ENCODE assay signal across 16 mouse cellular contexts in genomic region chr8:111824334-111824733, GRCm38 (mm10). TPM values are rescaled to one million over a fixed set of nuclear protein-coding genes. Genes with fewer than 3 reads are reported as not detected.
DNase-seq lines count a peak whose midpoint lies in the region; ATAC-seq and TF ChIP-seq lines count a peak whose summit lies in the region.
"Had no signal": no experiment of that assay in that cellular context is flagged by ENCODE, and none has a peak within 500 bp of the region (broad histone marks: within the 10 kb centered on the region; RNA-seq: fewer than 3 reads in every experiment).

No protein-coding gene starts in this region.

- no peak overlapping the region for H3K9ac ChIP-seq in heart, adult 2 months (ENCODE audit: low read depth, low read length)
- H3K9ac ChIP-seq in liver, embryonic 14.5 days (replicated peaks), result no peak overlapping the region
- H3K9ac ChIP-seq in liver, embryonic 12.5 days, result no peak overlapping the region
- H3K9ac ChIP-seq: heart, embryonic 15.5 days; kidney, embryonic 15.5 days; limb, embryonic 15.5 days; midbrain, embryonic 12.5 days had no signal

- TF ChIP-seq EP300 in heart, adult 2 months (IDR thresholded peaks at IDR 0.05; ENCODE audit: insufficient read depth, low read depth, low read length), result no peak
- no peak for TF ChIP-seq EP300 in liver, embryonic 14.5 days (IDR thresholded peaks at IDR 0.05; ENCODE audit: low read depth)

- H3K4me3 ChIP-seq in heart, adult 2 months, result no peak overlapping the region
- H3K4me3 ChIP-seq in liver, embryonic 14.5 days (ENCODE audit: insufficient read depth in 1 of 2, low read depth in 2 of 2, low read length in 2 of 2), result no peak overlapping the region
- no peak overlapping the region for H3K4me3 ChIP-seq in liver, embryonic 12.5 days
- no peak overlapping the region for H3K4me3 ChIP-seq in E14TG2a.4 (replicated peaks; ENCODE audit: low read length)
- H3K4me3 ChIP-seq in embryonic facial prominence, embryonic 10.5 days, result no peak overlapping the region
- H3K4me3 ChIP-seq: heart, embryonic 15.5 days; kidney, embryonic 15.5 days; limb, embryonic 15.5 days; midbrain, embryonic 12.5 days had no signal

- TF ChIP-seq CTCF in heart, adult 2 months (IDR thresholded peaks at IDR 0.05), result peak; percentile 67
- peak; percentile 53 for TF ChIP-seq CTCF in liver, embryonic 14.5 days (IDR thresholded peaks at IDR 0.05; ENCODE audit: low read depth)
- TF ChIP-seq CTCF in E14TG2a.4 (conservative IDR thresholded peaks at IDR 0.05; ENCODE audit: low read length), result peak; percentile 63
- TF ChIP-seq CTCF in brain, embryonic 14.5 days (IDR thresholded peaks at IDR 0.05; ENCODE audit: borderline replicate concordance, extremely low read depth, insufficient read depth, insufficient read length), result peak; percentile 22; the same call in 1 of the 2 replicates

- intact Hi-C loops in heart, adult 2 months (cut with DNase I), result loop anchor here (2.0 to 5.0 kb wide), 2 partner anchors 37 to 112 kb away; no protein-coding TSS in a partner anchor
- intact Hi-C loops in heart, postnatal 36 days (cut with DNase I), result loop anchor here (2.0 to 5.0 kb wide), 2 partner anchors 37 to 146 kb away; no protein-coding TSS in a partner anchor

- H3K4me1 ChIP-seq in heart, adult 2 months (ENCODE audit: control insufficient read depth, insufficient read depth, low read length), result peaks cover 15% of the 10 kb centered on the region
- no peaks in the 10 kb centered on the region for H3K4me1 ChIP-seq in liver, embryonic 14.5 days (replicated peaks; ENCODE audit: control insufficient read depth in 2 of 2, insufficient read depth in 2 of 2, low read length in 1 of 2)
- H3K4me1 ChIP-seq in liver, embryonic 12.5 days, result no peaks in the 10 kb centered on the region
- peaks cover 31% of the 10 kb centered on the region for H3K4me1 ChIP-seq in E14TG2a.4 (replicated peaks; ENCODE audit: low read depth, low read length)
- H3K4me1 ChIP-seq in embryonic facial prominence, embryonic 10.5 days, result no peaks in the 10 kb centered on the region
- H3K4me1 ChIP-seq: kidney, embryonic 15.5 days; limb, embryonic 15.5 days; midbrain, embryonic 12.5 days had no signal

- H3K79me2 ChIP-seq in heart, adult 2 months (replicated peaks; ENCODE audit: control insufficient read depth, insufficient read depth, low read length), result no peaks in the 10 kb centered on the region; the same call in 1 of the 2 replicates

- no peak overlapping the region for H3K4me2 ChIP-seq in liver, embryonic 14.5 days (ENCODE audit: low read depth)
- H3K4me2 ChIP-seq in liver, embryonic 12.5 days, result no peak overlapping the region
- H3K4me2 ChIP-seq: heart, embryonic 15.5 days; kidney, embryonic 15.5 days; limb, embryonic 15.5 days; midbrain, embryonic 12.5 days had no signal

- TF ChIP-seq POLR2A in heart, adult 2 months (IDR thresholded peaks at IDR 0.05; ENCODE audit: insufficient read depth, low read depth, low read length), result no peak
- no peak for TF ChIP-seq POLR2A in brain, embryonic 14.5 days (IDR thresholded peaks at IDR 0.05; ENCODE audit: borderline replicate concordance, extremely low read depth, insufficient read depth, insufficient read length, poor library complexity, severe bottlenecking)

- no peak for ATAC-seq in liver, embryonic 14.5 days (ENCODE audit: insufficient read depth)
- no peak for ATAC-seq in liver, embryonic 12.5 days
- ATAC-seq: hindbrain, embryonic 16.5 days had no signal

- DNase-seq in heart, adult 2 months, result no peak
- DNase-seq in heart, postnatal 36 days, result no peak
- no peak for DNase-seq in liver, embryonic 14.5 days (ENCODE audit: low read depth in 3 of 3, low spot score in 3 of 3)
- no peak for DNase-seq in brain, embryonic 14.5 days (ENCODE audit: low read depth)
- DNase-seq in embryonic facial prominence, embryonic 10.5 days (ENCODE audit: low spot score), result no peak
- no peak for DNase-seq in spleen, postnatal 10 days (ENCODE audit: low spot score in 2 of 2)
- DNase-seq: adrenal gland, postnatal 10 days; cerebellum, adult 2 months; lung, postnatal 36 days had no signal

- no peaks in the 10 kb centered on the region for H3K27me3 ChIP-seq in heart, adult 2 months (ENCODE audit: control insufficient read depth, insufficient read depth, low read length)
- H3K27me3 ChIP-seq in liver, embryonic 14.5 days (ENCODE audit: control insufficient read depth, insufficient read depth, low read length), result no peaks in the 10 kb centered on the region
- peaks cover 9% of the 10 kb centered on the region for H3K27me3 ChIP-seq in liver, embryonic 12.5 days (replicated peaks)
- no peaks in the 10 kb centered on the region for H3K27me3 ChIP-seq in E14TG2a.4 (ENCODE audit: insufficient read depth, low read length)
- H3K27me3 ChIP-seq in embryonic facial prominence, embryonic 10.5 days (replicated peaks; ENCODE audit: low read depth, poor library complexity, severe bottlenecking), result no peaks in the 10 kb centered on the region
- H3K27me3 ChIP-seq: heart, embryonic 15.5 days; kidney, embryonic 15.5 days; limb, embryonic 15.5 days; midbrain, embryonic 12.5 days had no signal

- 93% methylated on average over 5 of the region's 5 CpGs for WGBS in heart, adult 2 months
- 76% methylated on average over 5 of the region's 5 CpGs for WGBS in liver, embryonic 14.5 days (ENCODE audit: insufficient replicate concordance)
- 82% methylated on average over 5 of the region's 5 CpGs for WGBS in liver, embryonic 12.5 days (ENCODE audit: insufficient replicate concordance)
- 94% methylated on average over 5 of the region's 5 CpGs for WGBS in embryonic facial prominence, embryonic 10.5 days

- H3K9me3 ChIP-seq in liver, embryonic 14.5 days (ENCODE audit: control insufficient read depth, low read length), result no peaks in the 10 kb centered on the region
- no peaks in the 10 kb centered on the region for H3K9me3 ChIP-seq in liver, embryonic 12.5 days (replicated peaks)
- H3K9me3 ChIP-seq in E14TG2a.4 (ENCODE audit: low read length), result no peaks in the 10 kb centered on the region
- H3K9me3 ChIP-seq in embryonic facial prominence, embryonic 10.5 days, result no peaks in the 10 kb centered on the region
- H3K9me3 ChIP-seq: heart, embryonic 15.5 days; kidney, embryonic 15.5 days; limb, embryonic 15.5 days; midbrain, embryonic 12.5 days had no signal

- no peak overlapping the region for H3K27ac ChIP-seq in heart, adult 2 months
- H3K27ac ChIP-seq in liver, embryonic 14.5 days, result no peak overlapping the region
- no peak overlapping the region for H3K27ac ChIP-seq in liver, embryonic 12.5 days
- no peak overlapping the region for H3K27ac ChIP-seq in embryonic facial prominence, embryonic 10.5 days (replicated peaks)
- H3K27ac ChIP-seq: heart, embryonic 15.5 days; kidney, embryonic 15.5 days; limb, embryonic 15.5 days; midbrain, embryonic 12.5 days had no signal

- peaks cover 21% of the 10 kb centered on the region for H3K36me3 ChIP-seq in heart, adult 2 months (ENCODE audit: control insufficient read depth, insufficient read depth, low read length)
- peaks cover 9% of the 10 kb centered on the region for H3K36me3 ChIP-seq in liver, embryonic 14.5 days (replicated peaks; ENCODE audit: control insufficient read depth, insufficient read depth, low read depth)
- H3K36me3 ChIP-seq in liver, embryonic 12.5 days, result peaks cover 86% of the 10 kb centered on the region
- peaks cover 90% of the 10 kb centered on the region for H3K36me3 ChIP-seq in E14TG2a.4 (ENCODE audit: insufficient read depth, low read length)
- peaks cover 90% of the 10 kb centered on the region for H3K36me3 ChIP-seq in embryonic facial prominence, embryonic 10.5 days (replicated peaks)

RNA-seq across cellular contexts. Expression of gene Cfdp1, which starts 29.8 kb away (rescaled TPM):
- total RNA-seq in heart, adult 2 months (2021), result 10 to 100 TPM; 32.7 to 34.4 TPM
- 5.6 and 11.6 TPM in 2 replicates for polyA plus RNA-seq in heart, adult 2 months (2012; rRNA removed)
- 10 to 100 TPM; 33.4 to 35.2 TPM for total RNA-seq in heart, postnatal 36 days (2021)
- 13.2 and 46.8 TPM in 2 replicates for polyA plus RNA-seq in liver, embryonic 14.5 days (2012; rRNA removed)
- polyA plus RNA-seq in liver, embryonic 14.5 days (2014; fragmentation: Nextera tagmentation; extraction: Ambion mirVana), result 82.8 and 93.3 TPM in 2 replicates
- polyA plus RNA-seq in liver, embryonic 12.5 days (2016; fragmentation: Nextera tagmentation; extraction: Ambion mirVana), result 128 and 132 TPM in 2 replicates
- 65.0 and 97.6 TPM in 2 replicates for polyA plus RNA-seq in brain, embryonic 14.5 days (2012; rRNA removed)
- polyA plus RNA-seq in embryonic facial prominence, embryonic 10.5 days (2016; fragmentation: Nextera tagmentation; extraction: Ambion mirVana), result 225 and 237 TPM in 2 replicates

RNA-seq across cellular contexts. Expression of gene Tmem170, which starts 52.2 kb away (rescaled TPM):
- total RNA-seq in heart, adult 2 months (2021), result 1 to 10 TPM; 2.7 to 2.9 TPM
- 2.1 and 2.9 TPM in 2 replicates for polyA plus RNA-seq in heart, adult 2 months (2012; rRNA removed)
- total RNA-seq in heart, postnatal 36 days (2021), result 1 to 10 TPM; 3.0 to 3.2 TPM
- polyA plus RNA-seq in liver, embryonic 14.5 days (2012; rRNA removed), result 1.9 and 2.3 TPM in 2 replicates
- polyA plus RNA-seq in liver, embryonic 14.5 days (2014; fragmentation: Nextera tagmentation; extraction: Ambion mirVana), result 1.8 and 2.1 TPM in 2 replicates
- 5.6 and 6.0 TPM in 2 replicates for polyA plus RNA-seq in liver, embryonic 12.5 days (2016; fragmentation: Nextera tagmentation; extraction: Ambion mirVana)
- 3.8 and 4.1 TPM in 2 replicates for polyA plus RNA-seq in brain, embryonic 14.5 days (2012; rRNA removed)
- polyA plus RNA-seq in embryonic facial prominence, embryonic 10.5 days (2016; fragmentation: Nextera tagmentation; extraction: Ambion mirVana), result 10.5 and 11.0 TPM in 2 replicates
